Comparison of ENCODE assay signal across 8 mouse cellular contexts in the genomic region with DNA sequence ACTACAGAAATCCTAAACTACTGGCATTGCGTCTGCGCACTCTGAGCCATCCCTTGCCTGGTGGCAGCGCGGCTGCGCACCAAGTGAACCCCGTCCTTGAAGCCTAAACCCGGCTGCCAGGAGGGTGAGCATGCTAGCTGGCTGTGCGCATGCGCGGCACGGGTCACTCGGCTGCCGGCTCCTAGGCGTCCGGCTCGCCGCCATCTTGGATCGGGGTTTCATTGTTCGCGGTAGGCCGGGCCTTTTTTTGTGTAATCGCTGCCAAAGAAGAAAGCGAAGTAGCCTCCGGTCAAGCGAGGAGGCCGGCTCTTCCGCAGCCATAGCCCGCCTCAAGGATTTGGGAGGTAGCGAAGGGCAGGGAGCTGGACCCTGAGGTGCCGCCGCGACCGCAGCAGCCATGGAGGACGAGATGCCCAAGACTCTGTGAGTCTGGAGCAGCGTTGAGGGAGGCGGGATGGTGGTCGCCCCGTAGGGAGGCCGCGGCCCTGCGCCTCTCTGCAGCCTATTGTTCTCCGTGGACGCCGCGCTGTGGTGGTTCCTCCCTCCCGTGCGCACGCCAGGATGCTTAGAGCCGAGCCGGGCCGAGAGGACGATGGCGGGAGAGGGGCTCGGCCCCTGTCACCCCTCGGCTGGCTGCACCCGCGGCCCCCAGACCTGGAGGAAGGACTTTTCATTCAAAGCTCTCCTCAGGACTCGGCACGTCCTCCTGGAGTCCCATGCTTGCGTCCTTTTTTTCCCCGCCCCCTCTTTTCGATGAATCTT. TPM values are rescaled to one million over a fixed set of nuclear protein-coding genes. Genes with fewer than 3 reads are reported as not detected.
A peak's percentile ranks its signal among the peaks of the same experiment; 100 is the strongest.
DNase-seq lines count a peak whose midpoint lies in the region; ATAC-seq lines count a peak whose summit lies in the region.

A gene (plus strand): TSS at position 120 of the 762 bp plus-strand sequence.

- H3K4me3 ChIP-seq in heart, embryonic 14.5 days (ENCODE audit: control insufficient read depth in 1 of 2, insufficient read depth in 1 of 2, low read depth in 1 of 2, low read length in 2 of 2), result peak within 1 kb of the TSS; percentile 83 to 91
- peak within 1 kb of the TSS; percentile 96 for H3K4me3 ChIP-seq in liver, embryonic 13.5 days (replicated peaks)
- H3K4me3 ChIP-seq in stomach, embryonic 16.5 days (replicated peaks; ENCODE audit: low read length), result peak within 1 kb of the TSS; percentile 87

- peak; percentile 92 for DNase-seq in c-Kit-negative CD71-positive TER-119-positive erythroid progenitor cells, embryonic 14.5 days (ENCODE audit: low read depth, low spot score)
- peak; percentile 93 for DNase-seq in fibroblast of lung, adult 2 months (ENCODE audit: low read depth)
- peak; percentile 98 for DNase-seq in kidney, postnatal 14 days
- peak; percentile 96 for DNase-seq in liver, embryonic 13.5 days
- peak; percentile 97 for DNase-seq in neural tube, embryonic 10.5 days (ENCODE audit: extremely low spot score, low spot score)

- H3K4me2 ChIP-seq in heart, embryonic 14.5 days (ENCODE audit: low read length), result peak within 1 kb of the TSS; percentile 78
- peak within 1 kb of the TSS; percentile 82 for H3K4me2 ChIP-seq in liver, embryonic 13.5 days
- H3K4me2 ChIP-seq in stomach, embryonic 16.5 days (ENCODE audit: low read depth, low read length), result peak within 1 kb of the TSS; percentile 69

- peak; percentile 85 for ATAC-seq in CD4-positive, CD25-positive, alpha-beta regulatory T cell, adult 4 months
- ATAC-seq in heart, embryonic 14.5 days (ENCODE audit: insufficient number of reproducible peaks, insufficient read depth, low FRiP score, low read depth), result peak; percentile 94
- ATAC-seq in liver, embryonic 13.5 days (ENCODE audit: low read depth), result peak; percentile 96
- peak; percentile 96 for ATAC-seq in stomach, embryonic 16.5 days (ENCODE audit: insufficient read depth, low FRiP score)

- H3K4me1 ChIP-seq in heart, embryonic 14.5 days (ENCODE audit: control insufficient read depth in 2 of 2, insufficient read depth in 2 of 2, low read length in 2 of 2), result peaks cover 2 to 20% of the 10 kb centered on the region in 2 experiments; a peak in 3 of 4 replicates
- peaks cover 44% of the 10 kb centered on the region for H3K4me1 ChIP-seq in liver, embryonic 13.5 days (replicated peaks)
- peaks cover 12% of the 10 kb centered on the region; the same call in 1 of the 2 replicates for H3K4me1 ChIP-seq in stomach, embryonic 16.5 days (ENCODE audit: control insufficient read depth, insufficient read depth, low read length)

- under 1% methylated on average over 60 of the region's 62 CpGs for WGBS in heart, embryonic 14.5 days
- whole genome bisulfite sequencing in liver, embryonic 13.5 days (ENCODE audit: insufficient replicate concordance), result under 1% methylated on average over 62 of the region's 62 CpGs
- WGBS in stomach, embryonic 16.5 days, result under 1% methylated on average over 62 of the region's 62 CpGs

- peak within 1 kb of the TSS; percentile 99 for H3K9ac ChIP-seq in heart, embryonic 14.5 days (ENCODE audit: low read length)
- peak within 1 kb of the TSS; percentile 92 for H3K9ac ChIP-seq in liver, embryonic 13.5 days
- peak within 1 kb of the TSS; percentile 98 for H3K9ac ChIP-seq in stomach, embryonic 16.5 days (ENCODE audit: low read length)

- peaks cover 10% of the 10 kb centered on the region for H3K36me3 ChIP-seq in heart, embryonic 14.5 days (ENCODE audit: control insufficient read depth, insufficient read depth, low read length)
- peaks cover 16% of the 10 kb centered on the region for H3K36me3 ChIP-seq in liver, embryonic 13.5 days
- H3K36me3 ChIP-seq in stomach, embryonic 16.5 days (ENCODE audit: control insufficient read depth, insufficient read depth, low read length), result no peaks in the 10 kb centered on the region

- H3K27ac ChIP-seq in heart, embryonic 14.5 days (replicated peaks in 1 of 2; ENCODE audit: control insufficient read depth in 1 of 2, insufficient read depth in 1 of 2, low read depth in 2 of 2, low read length in 2 of 2), result peak within 1 kb of the TSS; percentile 99 to 100
- H3K27ac ChIP-seq in liver, embryonic 13.5 days, result peak within 1 kb of the TSS; percentile 92
- H3K27ac ChIP-seq in stomach, embryonic 16.5 days (ENCODE audit: low read length), result peak within 1 kb of the TSS; percentile 100

- no peaks in the 10 kb centered on the region for H3K27me3 ChIP-seq in heart, embryonic 14.5 days (ENCODE audit: control insufficient read depth, insufficient read depth, low read length)
- no peaks in the 10 kb centered on the region for H3K27me3 ChIP-seq in liver, embryonic 13.5 days
- no peaks in the 10 kb centered on the region for H3K27me3 ChIP-seq in stomach, embryonic 16.5 days (ENCODE audit: control insufficient read depth, insufficient read depth, low read length)

- no peaks in the 10 kb centered on the region for H3K9me3 ChIP-seq in heart, embryonic 14.5 days (ENCODE audit: control insufficient read depth, low read length)
- no peaks in the 10 kb centered on the region for H3K9me3 ChIP-seq in liver, embryonic 13.5 days (replicated peaks)
- H3K9me3 ChIP-seq in stomach, embryonic 16.5 days (replicated peaks; ENCODE audit: control insufficient read depth, low read length), result no peaks in the 10 kb centered on the region

RNA-seq across cellular contexts. Expression of the gene that starts here (rescaled TPM):
- 100 to 1,000 TPM; 117 to 139 TPM for polyA plus RNA-seq in CD4-positive, CD25-positive, alpha-beta regulatory T cell, adult 4 months (2017; shearing (Covaris generic))
- polyA plus RNA-seq in heart, embryonic 14.5 days (2014; fragmentation: Nextera tagmentation; extraction: Ambion mirVana), result 133 and 140 TPM in 2 replicates
- 26.4 and 31.0 TPM in 2 replicates for polyA plus RNA-seq in liver, embryonic 13.5 days (2015; fragmentation: Nextera tagmentation; extraction: Ambion mirVana)
- polyA plus RNA-seq in stomach, embryonic 16.5 days (2015; fragmentation: Nextera tagmentation; extraction: Ambion mirVana), result 135 and 151 TPM in 2 replicates

Comparison
In these comparisons a context has a peak if more than half of its experiments do, and no peak if none do; other contexts are left out.
1. Peak in every context shown above with its lines: DNase-seq, ATAC-seq, H3K4me3 ChIP-seq and H3K27ac ChIP-seq.